Mouse (Mus musculus): ENCODE measurements around the gene Daam1. TPM values are rescaled to one million over a fixed set of nuclear protein-coding genes. Genes with fewer than 3 reads are reported as not detected.

The Daam1 gene
- polyA plus RNA-seq, 1 experiment from 2014 or later: 5.3 TPM

GRCm38 (mm10) chr12:71932433-71933386 lies 101.8 kb downstream of the Daam1 start:
- Histone ChIP-seq H3K9ac (ENCODE audit: low read depth, low read length) (no peak overlapping the region), H3K4me1 (replicated peaks; ENCODE audit: control insufficient read depth, insufficient read depth, low read length) (peaks cover 11% of the 10 kb centered on the region; the same call in 1 of the 2 replicates), H3K27me3 (replicated peaks; ENCODE audit: control insufficient read depth, insufficient read depth, low read length) (no peaks in the 10 kb centered on the region), H3K9me3 (ENCODE audit: control insufficient read depth) (no peaks in the 10 kb centered on the region), H3K36me3 (ENCODE audit: control insufficient read depth, insufficient read depth) (peaks cover 5% of the 10 kb centered on the region; the same call in 1 of the 2 replicates), H3K4me2 (replicated peaks; ENCODE audit: low read depth) (no peak overlapping the region), H3K27ac (ENCODE audit: low read depth, low read length) (peak overlapping the region; percentile 50; the same call in 1 of the 2 replicates), H3K4me3 (ENCODE audit: low read depth, low read length) (no peak overlapping the region)
- TF ChIP-seq CTCF (IDR thresholded peaks at IDR 0.05; ENCODE audit: low read depth): no peak
- 37% methylated on average over 9 of the region's 9 CpGs for WGBS
- ATAC-seq: peak; percentile 82

GRCm38 (mm10) chr12:71933989-71934645 lies 103.2 kb downstream of the Daam1 start:
- H3K4me3 ChIP-seq (ENCODE audit: low read depth, low read length): no peak overlapping the region
- H3K27ac ChIP-seq (ENCODE audit: low read depth, low read length): no peak overlapping the region
- 0 out of 2 replicates have a peak, but pooled peaks have one; percentile 7 for ATAC-seq
- H3K9ac ChIP-seq (ENCODE audit: low read depth, low read length): no peak overlapping the region
- H3K36me3 ChIP-seq (ENCODE audit: control insufficient read depth, insufficient read depth): peaks cover 13% of the 10 kb centered on the region; the same call in 1 of the 2 replicates
- H3K4me1 ChIP-seq (replicated peaks; ENCODE audit: control insufficient read depth, insufficient read depth, low read length): peaks cover 11% of the 10 kb centered on the region; the same call in 1 of the 2 replicates
- H3K4me2 ChIP-seq (replicated peaks; ENCODE audit: low read depth): 0 out of 2 replicates have a peak overlapping the region, but pooled peaks have one; percentile 4
- WGBS: 62% methylated on average over 6 of the region's 6 CpGs
- no peaks in the 10 kb centered on the region for H3K27me3 ChIP-seq (replicated peaks; ENCODE audit: control insufficient read depth, insufficient read depth, low read length)
- no peaks in the 10 kb centered on the region for H3K9me3 ChIP-seq (ENCODE audit: control insufficient read depth)
- no peak for TF ChIP-seq CTCF (IDR thresholded peaks at IDR 0.05; ENCODE audit: low read depth)

DNA sequence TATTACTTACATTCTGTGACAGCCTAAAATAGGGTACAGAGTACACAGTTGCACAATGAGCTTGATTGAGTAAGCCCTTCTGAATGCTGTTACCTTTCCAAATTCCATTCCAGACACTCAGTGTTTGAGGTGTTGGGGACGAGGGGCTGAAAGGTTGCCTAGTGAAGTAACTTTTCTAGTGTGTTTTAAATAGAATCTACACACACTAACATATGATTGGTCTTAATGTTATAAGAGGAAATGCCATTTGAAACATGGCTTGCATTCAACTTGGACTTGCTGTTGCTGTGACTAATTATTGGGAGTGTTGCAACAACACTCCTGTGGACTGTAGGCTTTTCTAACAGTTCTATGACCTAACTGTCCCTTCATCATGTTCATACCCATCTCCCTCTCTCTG lies 105.8 kb downstream of the Daam1 start:
- peak; percentile 38; the same call in 1 of the 2 replicates for ATAC-seq
- TF ChIP-seq CTCF (IDR thresholded peaks at IDR 0.05; ENCODE audit: low read depth): no peak
- Histone ChIP-seq H3K9me3 (ENCODE audit: control insufficient read depth) (no peaks in the 10 kb centered on the region), H3K4me2 (replicated peaks; ENCODE audit: low read depth) (no peak overlapping the region), H3K27me3 (replicated peaks; ENCODE audit: control insufficient read depth, insufficient read depth, low read length) (no peaks in the 10 kb centered on the region), H3K36me3 (ENCODE audit: control insufficient read depth, insufficient read depth) (peaks cover 17% of the 10 kb centered on the region; the same call in 1 of the 2 replicates), H3K27ac (ENCODE audit: low read depth, low read length) (no peak overlapping the region; the same call in 1 of the 2 replicates), H3K9ac (ENCODE audit: low read depth, low read length) (no peak overlapping the region), H3K4me3 (ENCODE audit: low read depth, low read length) (no peak overlapping the region), H3K4me1 (replicated peaks; ENCODE audit: control insufficient read depth, insufficient read depth, low read length) (peaks cover 9% of the 10 kb centered on the region; the same call in 1 of the 2 replicates)
- WGBS: 38% methylated on average over 1 of the region's 1 CpGs

DNA sequence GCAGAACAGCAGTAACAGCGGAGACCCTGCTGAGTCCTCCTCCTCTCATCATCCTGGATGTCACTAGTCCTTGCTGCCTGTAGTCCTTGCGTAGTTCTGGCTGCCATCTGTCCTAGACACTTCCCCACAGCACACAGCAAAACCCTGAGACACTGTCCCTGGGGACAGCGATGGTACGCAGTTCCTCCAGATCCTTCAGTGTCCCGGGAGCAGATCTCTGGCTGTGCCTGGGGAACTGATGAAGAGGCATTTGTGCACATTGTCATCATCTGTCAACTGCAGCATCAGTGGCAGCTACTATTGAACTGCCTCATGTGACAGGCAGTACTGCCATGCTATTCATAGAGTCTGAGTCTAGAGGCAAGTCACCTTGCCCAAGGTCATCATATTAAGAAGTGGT lies 107.6 kb downstream of the Daam1 start:
- ATAC-seq: no peak
- WGBS: 84% methylated on average over 5 of the region's 5 CpGs

DNA sequence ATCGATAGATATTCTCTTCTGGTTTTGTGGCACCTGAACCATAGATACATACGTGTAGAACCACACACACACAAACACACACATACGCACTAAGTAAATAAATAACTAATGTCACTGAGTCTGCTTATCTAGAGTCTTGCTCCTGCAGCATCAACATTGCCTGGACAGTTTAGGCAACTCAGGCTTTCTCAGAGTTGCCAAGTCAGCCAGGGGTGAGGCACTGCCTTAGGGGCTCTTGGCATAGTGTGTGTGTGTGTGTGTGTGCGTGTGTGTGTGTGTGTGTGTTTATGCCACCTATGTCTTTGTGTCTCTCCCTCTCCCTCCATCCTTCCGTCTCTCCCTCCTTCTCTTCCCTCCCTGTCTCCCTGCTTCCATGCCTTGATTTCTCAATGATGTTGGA lies 110.4 kb downstream of the Daam1 start:
- peaks cover 46% of the 10 kb centered on the region for H3K36me3 ChIP-seq (ENCODE audit: control insufficient read depth, insufficient read depth)
- no peak overlapping the region for H3K4me3 ChIP-seq (ENCODE audit: low read depth, low read length)
- H3K9me3 ChIP-seq (ENCODE audit: control insufficient read depth): no peaks in the 10 kb centered on the region
- 88% methylated on average over 5 of the region's 5 CpGs for WGBS
- no peak overlapping the region for H3K27ac ChIP-seq (ENCODE audit: low read depth, low read length)
- H3K9ac ChIP-seq (ENCODE audit: low read depth, low read length): no peak overlapping the region
- no peak overlapping the region for H3K4me2 ChIP-seq (replicated peaks; ENCODE audit: low read depth)
- ATAC-seq: no peak
- H3K27me3 ChIP-seq (replicated peaks; ENCODE audit: control insufficient read depth, insufficient read depth, low read length): no peaks in the 10 kb centered on the region
- no peaks in the 10 kb centered on the region for H3K4me1 ChIP-seq (replicated peaks; ENCODE audit: control insufficient read depth, insufficient read depth, low read length)
- no peak for TF ChIP-seq CTCF (IDR thresholded peaks at IDR 0.05; ENCODE audit: low read depth)

More for the DNA sequence above, 107.6 kb downstream of the Daam1 start:
- Histone ChIP-seq H3K4me1 (replicated peaks; ENCODE audit: control insufficient read depth, insufficient read depth, low read length) (peaks cover 3% of the 10 kb centered on the region; the same call in 1 of the 2 replicates), H3K9me3 (ENCODE audit: control insufficient read depth) (no peaks in the 10 kb centered on the region), H3K9ac (ENCODE audit: low read depth, low read length) (no peak overlapping the region), H3K4me2 (replicated peaks; ENCODE audit: low read depth) (no peak overlapping the region), H3K36me3 (ENCODE audit: control insufficient read depth, insufficient read depth) (peaks cover 24% of the 10 kb centered on the region; the same call in 1 of the 2 replicates), H3K27me3 (replicated peaks; ENCODE audit: control insufficient read depth, insufficient read depth, low read length) (no peaks in the 10 kb centered on the region), H3K27ac (ENCODE audit: low read depth, low read length) (no peak overlapping the region), H3K4me3 (ENCODE audit: low read depth, low read length) (no peak overlapping the region)
- TF ChIP-seq CTCF (IDR thresholded peaks at IDR 0.05; ENCODE audit: low read depth): no peak

GRCm38 (mm10) chr12:71943112-71943511 lies 112.2 kb downstream of the Daam1 start:
- Histone ChIP-seq H3K9ac (ENCODE audit: low read depth, low read length) (no peak overlapping the region), H3K4me3 (ENCODE audit: low read depth, low read length) (no peak overlapping the region), H3K27ac (ENCODE audit: low read depth, low read length) (no peak overlapping the region), H3K4me1 (replicated peaks; ENCODE audit: control insufficient read depth, insufficient read depth, low read length) (no peaks in the 10 kb centered on the region), H3K9me3 (ENCODE audit: control insufficient read depth) (no peaks in the 10 kb centered on the region), H3K4me2 (replicated peaks; ENCODE audit: low read depth) (no peak overlapping the region), H3K36me3 (ENCODE audit: control insufficient read depth, insufficient read depth) (peaks cover 58% of the 10 kb centered on the region), H3K27me3 (replicated peaks; ENCODE audit: control insufficient read depth, insufficient read depth, low read length) (no peaks in the 10 kb centered on the region)
- no peak for TF ChIP-seq CTCF (IDR thresholded peaks at IDR 0.05; ENCODE audit: low read depth)
- WGBS: 81% methylated on average over 9 of the region's 9 CpGs
- no peak for ATAC-seq

All from intestine, postnatal 0 days (tissue).